Mouse (Mus musculus) embryonic fibroblast, embryonic 13.5 days (primary cell): ENCODE data around the gene Fam124b.

Source experiments
- CTCF ChIP-seq: IDR thresholded peaks from 2 replicates; pipeline ENCODE4 v1.5.1; 2011; ENCODE audit warnings: mild to moderate bottlenecking, control low read depth, low read length, moderate library complexity, borderline replicate concordance; ENCODE audit not compliant: insufficient read depth
- POLR2A ChIP-seq: IDR thresholded peaks from 2 replicates; pipeline ENCODE4 v1.6.1; 2011; ENCODE audit warnings: low read depth, mild to moderate bottlenecking, control low read depth, low read length, moderate library complexity

GRCm38 (mm10) chr1:80213826-80214225 lies 4.4 kb downstream of the Fam124b start:
- TF ChIP-seq CTCF (no peak), POLR2A (no peak)
